Mouse (Mus musculus) lung, embryonic 16.5 days (tissue): ENCODE results near the gene Noc2l. TPM values are rescaled to one million over a fixed set of nuclear protein-coding genes. Genes with fewer than 3 reads are reported as not detected.

ENCODE experiments used
- ATAC-seq: fragments of 200-750 bp; cut with Nextera tagmentation; 2 replicates; pipeline ENCODE4 v1.8.0; 2017; ENCODE audit warnings: low read depth, mild to moderate bottlenecking, moderate library complexity
- H3K27ac ChIP-seq: fragments of 300-500 bp; sonication (generic); 2 replicates; pipeline ENCODE4 v1.5.1; 2014; ENCODE audit warnings: mild to moderate bottlenecking, control low read depth, low read length
- H3K27me3 ChIP-seq: fragments of 300-500 bp; sonication (generic); 2 replicates; pipeline ENCODE4 v1.6.1; 2014; ENCODE audit warnings: low read depth, low read length, mixed read lengths; ENCODE audit not compliant: control insufficient read depth, insufficient read depth
- H3K36me3 ChIP-seq: fragments of 300-500 bp; sonication (generic); 2 replicates; pipeline ENCODE4 v1.6.1; 2014; ENCODE audit warnings: low read length; ENCODE audit not compliant: control insufficient read depth, insufficient read depth
- H3K4me1 ChIP-seq: fragments of 300-500 bp; sonication (generic); replicated peaks from 2 replicates; pipeline ENCODE4 v1.6.1; 2014; ENCODE audit warnings: low read length, mixed read lengths; ENCODE audit not compliant: control insufficient read depth, insufficient read depth
- H3K4me2 ChIP-seq: fragments of 300-500 bp; sonication (generic); 2 replicates; pipeline ENCODE4 v1.6.1; 2014; ENCODE audit warnings: low read depth, low read length, control low read depth
- H3K4me3 ChIP-seq: fragments of 300-500 bp; sonication (generic); 2 replicates; pipeline ENCODE4 v1.5.1; 2014; ENCODE audit warnings: mild to moderate bottlenecking, low read length, control low read depth
- H3K9ac ChIP-seq: fragments of 300-500 bp; sonication (generic); 2 replicates; pipeline ENCODE4 v1.6.1; 2014; ENCODE audit warnings: low read length, control low read depth
- H3K9me3 ChIP-seq: fragments of 300-500 bp; sonication (generic); 2 replicates; pipeline ENCODE4 v1.6.1; 2016; ENCODE audit warnings: low read length; ENCODE audit not compliant: control insufficient read depth
- WGBS: fragments of 180-500 bp; shearing (Covaris S2); extraction: QIAGEN DNeasy Blood & Tissue Kit; methylation state at CpG from one replicate; pipeline ENCODE4 v1.1.7; 2014; 5-methylcytosine and 5-hydroxymethylcytosine counted together
- polyA plus RNA-seq: library from polyadenylated mRNA; unstranded; fragments of >200 nt; fragmentation: Nextera tagmentation; extraction: Ambion mirVana; gene quantifications from 2 replicates; pipeline ENCODE4 v1.2.1, GENCODE M21; 2015

Gene Noc2l
- polyA plus RNA-seq, 1 experiment from 2014 or later = 51.3 TPM

GRCm38 (mm10) chr4:156213134-156213533 is 22.7 kb upstream of the Noc2l start:
- Histone ChIP-seq H3K27ac (no peak overlapping the region), H3K27me3 (no peaks in the 10 kb centered on the region), H3K4me1 (no peaks in the 10 kb centered on the region), H3K4me2 (no peak overlapping the region), H3K36me3 (no peaks in the 10 kb centered on the region), H3K4me3 (no peak overlapping the region), H3K9me3 (no peaks in the 10 kb centered on the region), H3K9ac (no peak overlapping the region)
- no peak for ATAC-seq
- WGBS = 91% methylated on average over 13 of the region's 13 CpGs

GRCm38 (mm10) chr4:156215649-156216048 is 20.2 kb upstream of the Noc2l start, which contains the start of gene Perm1:
Perm1 (plus strand) TSS chr4:156215868.
- no peaks in the 10 kb centered on the region for H3K36me3 ChIP-seq
- WGBS = 57% methylated on average over 4 of the region's 4 CpGs
- H3K4me2 ChIP-seq = no peak within 1 kb of the TSS
- H3K27me3 ChIP-seq = no peaks in the 10 kb centered on the region
- ATAC-seq = no peak
- H3K9me3 ChIP-seq = no peaks in the 10 kb centered on the region
- no peak within 1 kb of the TSS for H3K27ac ChIP-seq
- H3K9ac ChIP-seq = no peak within 1 kb of the TSS
- H3K4me3 ChIP-seq = no peak within 1 kb of the TSS
- no peaks in the 10 kb centered on the region for H3K4me1 ChIP-seq

GRCm38 (mm10) chr4:156216196-156216595 is 19.6 kb upstream of the Noc2l start:
- H3K27me3 ChIP-seq = no peaks in the 10 kb centered on the region
- no peak for ATAC-seq
- no peaks in the 10 kb centered on the region for H3K9me3 ChIP-seq
- H3K36me3 ChIP-seq = no peaks in the 10 kb centered on the region
- no peak overlapping the region for H3K4me3 ChIP-seq
- H3K27ac ChIP-seq = no peak overlapping the region
- no peaks in the 10 kb centered on the region for H3K4me1 ChIP-seq
- 89% methylated on average over 2 of the region's 2 CpGs for WGBS
- no peak overlapping the region for H3K9ac ChIP-seq
- no peak overlapping the region for H3K4me2 ChIP-seq

- no peaks in the 10 kb centered on the region for H3K36me3 ChIP-seq
- no peak overlapping the region for H3K27ac ChIP-seq
- H3K4me2 ChIP-seq = no peak overlapping the region
- WGBS = 76% methylated on average over 16 of the region's 16 CpGs
- no peaks in the 10 kb centered on the region for H3K27me3 ChIP-seq
- no peaks in the 10 kb centered on the region for H3K9me3 ChIP-seq
- H3K4me1 ChIP-seq = no peaks in the 10 kb centered on the region
- H3K9ac ChIP-seq = no peak overlapping the region
- no peak for ATAC-seq
- no peak overlapping the region for H3K4me3 ChIP-seq
Measured at GRCm38 (mm10) chr4:156217022-156217669, 18.7 kb upstream of the Noc2l start.

- no peak overlapping the region for H3K9ac ChIP-seq
- H3K4me1 ChIP-seq = no peaks in the 10 kb centered on the region
- H3K4me2 ChIP-seq = no peak overlapping the region
- H3K4me3 ChIP-seq = no peak overlapping the region
- H3K27ac ChIP-seq = no peak overlapping the region
- no peak; the same call in 1 of the 2 replicates for ATAC-seq
- H3K9me3 ChIP-seq = no peaks in the 10 kb centered on the region
- H3K36me3 ChIP-seq = no peaks in the 10 kb centered on the region
- no peaks in the 10 kb centered on the region for H3K27me3 ChIP-seq
- WGBS = 67% methylated on average over 14 of the region's 16 CpGs
Measured at GRCm38 (mm10) chr4:156217838-156218237, 18.0 kb upstream of the Noc2l start.

GRCm38 (mm10) chr4:156219936-156220335 is 15.9 kb upstream of the Noc2l start:
- Histone ChIP-seq H3K9me3 (no peaks in the 10 kb centered on the region), H3K4me1 (no peaks in the 10 kb centered on the region), H3K27ac (no peak overlapping the region), H3K36me3 (no peaks in the 10 kb centered on the region), H3K27me3 (no peaks in the 10 kb centered on the region), H3K9ac (no peak overlapping the region), H3K4me3 (no peak overlapping the region), H3K4me2 (no peak overlapping the region)
- WGBS = 81% methylated on average over 11 of the region's 11 CpGs
- ATAC-seq = no peak

- Histone ChIP-seq H3K27me3 (no peaks in the 10 kb centered on the region), H3K4me3 (no peak overlapping the region), H3K9me3 (no peaks in the 10 kb centered on the region), H3K4me1 (peaks cover 14% of the 10 kb centered on the region), H3K9ac (no peak overlapping the region), H3K4me2 (no peak overlapping the region), H3K36me3 (no peaks in the 10 kb centered on the region), H3K27ac (no peak overlapping the region)
- no peak for ATAC-seq
- 77% methylated on average over 2 of the region's 2 CpGs for WGBS
Measured at GRCm38 (mm10) chr4:156224276-156224675, 11.5 kb upstream of the Noc2l start.

- H3K9me3 ChIP-seq = no peaks in the 10 kb centered on the region
- H3K27me3 ChIP-seq = no peaks in the 10 kb centered on the region
- peaks cover 21% of the 10 kb centered on the region for H3K36me3 ChIP-seq
- H3K27ac ChIP-seq = no peak overlapping the region
- 33% methylated on average over 18 of the region's 18 CpGs for WGBS
- ATAC-seq = peak; percentile 68
- H3K4me3 ChIP-seq = peak overlapping the region; percentile 18; the same call in 1 of the 2 replicates
- H3K4me2 ChIP-seq = peak overlapping the region; percentile 34
- H3K9ac ChIP-seq = no peak overlapping the region
- H3K4me1 ChIP-seq = peaks cover 14% of the 10 kb centered on the region
Measured at GRCm38 (mm10) chr4:156227752-156228392, 7.9 kb upstream of the Noc2l start.

- WGBS = 19% methylated on average over 12 of the region's 12 CpGs
- Histone ChIP-seq H3K4me3 (peak overlapping the region; percentile 18; the same call in 1 of the 2 replicates), H3K27ac (no peak overlapping the region), H3K36me3 (peaks cover 21% of the 10 kb centered on the region), H3K9ac (no peak overlapping the region), H3K4me2 (peak overlapping the region; percentile 34), H3K4me1 (peaks cover 16% of the 10 kb centered on the region), H3K9me3 (no peaks in the 10 kb centered on the region), H3K27me3 (no peaks in the 10 kb centered on the region)
- ATAC-seq = peak; percentile 57
Measured at GRCm38 (mm10) chr4:156228393-156229024, 7.3 kb upstream of the Noc2l start.
